In the genomic region with DNA sequence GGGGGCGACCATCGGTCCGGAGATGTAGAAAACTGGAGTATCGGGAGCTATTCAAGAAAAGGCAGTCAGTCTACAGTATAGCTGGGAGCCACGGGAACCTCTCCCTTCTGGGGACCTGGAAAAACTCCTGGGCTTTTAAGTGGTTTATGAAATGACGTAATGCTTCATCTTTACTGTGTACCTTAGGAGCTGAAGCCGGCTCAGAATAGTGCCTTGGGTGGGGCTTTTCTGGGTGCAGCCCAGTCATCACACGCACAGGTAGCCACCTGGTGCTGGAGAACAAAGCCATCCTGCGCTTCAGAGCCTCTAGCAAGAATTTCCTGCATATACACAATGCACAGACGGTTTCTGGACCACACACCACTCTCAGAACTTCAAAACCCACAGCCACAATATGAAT, we compare ENCODE assay signal across 14 mouse cellular contexts. TPM values are rescaled to one million over a fixed set of nuclear protein-coding genes. Genes with fewer than 3 reads are reported as not detected.
"Had no signal": no experiment of that assay in that cellular context is flagged by ENCODE, and none has a peak within 500 bp of the region (broad histone marks: within the 10 kb centered on the region; RNA-seq: fewer than 3 reads in every experiment).

No protein-coding gene starts in this region.

- H3K4me2 ChIP-seq: liver, embryonic 13.5 days; midbrain, embryonic 11.5 days had no signal

- H3K27ac ChIP-seq: kidney, postnatal 0 days; layer of hippocampus, adult 2 months; left cerebral cortex, adult 2 months; liver, embryonic 13.5 days had no signal

- H3K4me1 ChIP-seq: liver, embryonic 13.5 days had no signal

- H3K9ac ChIP-seq: liver, embryonic 13.5 days had no signal

- H3K4me3 ChIP-seq: layer of hippocampus, adult 2 months; left cerebral cortex, adult 2 months; liver, embryonic 13.5 days had no signal

- DNase-seq: kidney, adult 2 months; kidney, postnatal 25 days; layer of hippocampus, postnatal 36 days; liver, embryonic 13.5 days; lung, adult 2 months; lung, postnatal 4 days; midbrain, embryonic 14.5 days; right cerebral cortex, postnatal 4 days; thymus, postnatal 25 days had no signal

- H3K9me3 ChIP-seq: liver, embryonic 13.5 days had no signal

- H3K36me3 ChIP-seq: liver, embryonic 13.5 days had no signal

RNA-seq across cellular contexts. Expression of a gene that starts 7.2 kb away (rescaled TPM):
- total RNA-seq: liver, adult 2 months had no signal
